Mouse (Mus musculus) cerebellum, postnatal 14 days (tissue): ENCODE results near the gene Rcor3.

Experiments
- DNase-seq, 2 experiments: peaks; one replicate each; pipeline ENCODE4 v3.0.0; 2021; ENCODE audit warnings: mixed read lengths in 2 of 2

Rcor3 gene

DNA sequence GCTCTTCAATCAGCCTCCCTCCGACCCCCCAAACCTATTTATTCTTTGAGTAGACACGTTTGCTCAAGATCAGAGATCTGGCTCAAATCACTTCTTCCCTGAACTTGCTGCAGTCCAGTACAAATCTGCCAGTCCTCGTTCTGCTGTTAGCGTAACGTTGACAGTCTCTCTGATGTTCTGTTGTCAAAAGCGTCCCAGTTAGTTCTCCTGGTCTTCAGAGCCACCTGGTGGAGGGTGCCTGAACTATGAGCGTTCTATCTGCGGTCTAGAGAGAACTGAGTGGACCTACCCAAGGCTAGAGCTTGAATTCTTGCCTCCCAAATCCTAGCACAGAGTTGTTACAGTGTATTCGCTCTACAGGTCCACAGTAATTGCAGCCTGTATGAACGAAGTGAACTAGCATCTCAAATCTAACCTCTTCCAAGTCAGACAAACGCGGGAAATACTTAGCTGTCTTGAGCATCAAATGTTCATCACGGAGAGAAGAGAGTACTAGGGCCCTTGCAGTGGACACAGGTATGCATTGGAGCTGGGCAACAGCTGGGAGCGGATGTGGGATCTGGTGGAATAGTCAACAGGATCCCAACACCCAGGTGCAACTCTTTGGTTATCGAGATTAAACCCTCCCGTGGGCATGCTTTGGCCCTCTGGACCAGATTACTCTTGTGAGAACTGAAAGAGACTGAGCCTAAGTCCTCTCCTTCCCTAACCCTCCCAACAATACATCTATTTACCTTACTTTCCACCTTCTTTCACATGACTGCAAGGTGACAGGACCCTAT, 44.8 kb downstream of the Rcor3 start:
- DNase-seq: peak; percentile 90 to 92

DNA sequence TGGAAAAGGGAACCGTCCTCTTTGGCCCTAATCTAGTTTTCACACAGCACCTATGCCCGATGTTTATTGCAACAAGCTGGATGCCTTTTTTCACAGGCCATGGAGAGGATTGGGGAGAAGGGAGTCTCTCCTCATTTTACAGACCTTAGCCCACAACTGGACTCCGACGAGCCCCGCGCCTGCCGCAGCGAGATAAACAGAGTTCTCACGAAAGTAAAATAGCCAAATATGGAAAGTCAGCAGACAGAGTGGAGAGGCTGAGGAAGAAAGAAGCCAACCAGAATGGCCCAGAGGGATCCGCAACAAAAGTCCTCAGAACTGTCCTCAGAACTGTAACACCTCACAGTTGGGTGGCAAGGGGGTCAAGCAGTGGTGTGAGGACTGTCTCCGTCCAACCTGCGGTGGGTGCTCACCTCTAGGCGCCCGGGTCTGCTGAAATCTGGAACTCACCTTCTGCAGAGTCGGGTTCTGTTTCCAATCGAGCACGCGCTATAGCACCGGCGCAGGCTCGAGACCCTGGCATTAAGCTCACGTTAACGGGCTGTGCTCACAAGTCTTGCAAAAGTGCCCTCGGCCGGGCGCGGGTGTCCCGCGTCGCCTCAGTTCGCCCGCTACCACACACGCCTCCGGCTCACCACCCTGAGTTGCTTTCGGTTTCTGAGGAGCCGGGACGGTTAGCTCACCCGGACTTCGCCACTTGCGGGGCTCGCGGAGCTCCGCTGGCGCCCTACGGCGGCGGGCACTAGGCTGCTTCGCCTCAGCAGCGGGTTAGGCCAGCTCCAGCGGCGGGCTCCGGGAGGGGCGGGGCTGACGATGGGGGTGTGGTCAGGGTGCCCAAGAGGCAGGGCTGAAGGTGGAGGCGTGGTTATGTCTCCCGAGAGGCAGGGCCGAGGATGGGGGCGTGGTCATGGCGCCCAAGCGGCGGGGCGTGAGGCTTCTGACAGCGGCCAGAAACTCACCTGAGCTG, 45.8 kb downstream of the Rcor3 start, which contains the start of gene Traf5:
Traf5 (minus strand) TSS at position 754 of the 967 bp plus-strand sequence.
- DNase-seq: peak; percentile 87 to 88

DNA sequence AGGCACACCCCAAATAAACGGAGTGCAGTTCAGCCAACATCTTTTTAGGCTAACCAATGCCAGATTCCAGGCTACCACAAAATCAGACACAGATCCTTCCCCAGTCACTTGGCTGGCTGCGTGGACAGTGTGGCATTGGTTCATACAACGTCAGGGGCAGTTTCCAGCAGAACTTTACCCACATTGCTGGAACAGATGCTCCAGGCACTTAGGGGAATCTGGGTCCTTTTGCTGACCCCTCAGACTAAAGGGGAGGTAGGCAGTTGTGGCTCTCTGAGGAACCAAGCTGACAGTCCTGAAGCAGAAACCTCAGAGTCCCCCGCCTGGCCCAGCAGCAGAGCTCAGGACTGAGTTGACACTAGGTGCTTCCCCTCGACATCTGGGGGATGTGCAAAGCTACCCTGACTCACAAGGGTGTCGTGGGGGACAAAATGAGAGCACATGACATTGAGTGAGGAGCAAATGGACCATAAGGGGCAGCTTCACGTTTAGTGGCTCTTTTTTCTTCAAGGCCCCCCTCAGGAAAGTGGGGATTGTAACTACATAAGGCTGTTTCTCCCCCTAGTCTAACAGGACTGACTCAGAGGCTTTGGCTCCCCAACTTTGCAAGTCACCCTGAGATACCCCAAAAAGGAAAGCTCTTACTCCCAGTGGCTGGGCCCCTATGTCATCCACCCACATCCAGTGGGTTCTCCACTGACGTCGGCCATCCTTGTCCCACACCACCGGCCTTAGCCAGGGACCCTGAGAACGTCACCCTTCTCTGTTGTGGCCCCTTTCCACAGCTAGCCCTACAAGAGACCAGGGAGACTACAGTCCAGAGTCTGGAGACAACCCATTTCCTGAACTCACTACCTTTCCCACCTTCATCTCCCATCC, 46.9 kb downstream of the Rcor3 start:
- DNase-seq: no peak

DNA sequence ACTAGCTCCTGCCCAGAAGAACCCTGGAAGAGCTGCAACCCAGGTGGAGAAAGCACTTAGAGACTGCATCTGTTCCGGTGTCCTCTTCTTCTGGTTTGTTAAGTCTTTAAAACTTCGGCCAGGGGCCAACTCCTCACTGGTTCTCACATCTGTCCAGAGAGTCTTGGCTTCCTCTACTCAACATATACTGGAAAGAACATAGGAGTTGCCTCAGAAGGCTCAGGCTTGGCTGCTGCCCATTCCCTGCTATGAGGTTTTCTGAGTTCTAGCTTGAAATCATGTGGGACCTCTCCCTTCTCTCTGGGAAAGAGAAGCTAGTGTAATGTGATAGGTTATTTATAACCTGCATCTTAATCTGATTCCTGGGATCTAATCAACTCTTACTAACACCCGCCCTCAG, 47.6 kb downstream of the Rcor3 start:
- no peak for DNase-seq

DNA sequence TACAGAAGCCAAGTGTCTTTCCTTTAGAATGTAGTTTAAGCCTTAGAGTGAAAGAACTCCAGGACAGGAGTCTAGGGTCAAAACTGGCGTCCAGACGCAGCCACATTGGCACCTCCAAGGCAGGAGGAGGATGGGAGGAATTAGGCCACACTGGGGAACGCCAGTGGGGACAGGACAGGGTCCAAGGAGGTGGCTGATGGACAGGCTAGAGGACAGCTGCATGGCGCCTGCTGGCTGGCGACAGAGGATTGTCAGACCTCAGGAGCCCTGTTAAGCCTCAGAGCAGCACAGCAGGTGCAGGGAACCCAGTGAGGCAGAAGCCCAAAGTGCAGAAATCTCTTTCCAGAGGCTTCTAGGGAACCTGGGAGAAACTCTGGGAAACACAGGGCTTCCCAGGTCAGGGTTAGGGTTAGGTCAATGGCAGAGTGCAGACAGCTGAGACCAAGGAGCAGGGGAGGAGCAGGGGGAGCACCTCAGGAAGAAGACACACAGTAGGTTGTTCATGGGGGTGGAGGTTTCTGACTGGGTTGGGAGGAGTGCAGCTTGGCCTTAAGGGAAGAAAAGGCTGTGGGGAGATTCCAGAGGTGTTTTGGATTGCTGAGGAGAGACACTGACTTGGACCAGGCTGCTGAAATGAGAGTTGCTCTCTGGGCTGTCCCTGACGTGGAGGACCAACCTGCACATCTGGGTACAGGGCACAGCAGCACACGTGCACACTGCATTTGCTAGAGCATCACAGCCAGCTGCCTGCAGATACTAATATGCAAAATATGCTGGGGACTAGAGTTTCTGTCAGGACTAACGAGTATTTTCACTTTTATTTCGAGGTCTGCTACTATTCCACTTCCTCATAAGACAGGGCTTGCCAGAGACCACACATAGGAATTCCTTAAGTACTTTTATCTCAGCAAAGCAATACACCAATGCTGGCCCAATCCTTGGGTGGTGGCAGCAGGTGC, 48.4 kb downstream of the Rcor3 start:
- DNase-seq: no peak

DNA sequence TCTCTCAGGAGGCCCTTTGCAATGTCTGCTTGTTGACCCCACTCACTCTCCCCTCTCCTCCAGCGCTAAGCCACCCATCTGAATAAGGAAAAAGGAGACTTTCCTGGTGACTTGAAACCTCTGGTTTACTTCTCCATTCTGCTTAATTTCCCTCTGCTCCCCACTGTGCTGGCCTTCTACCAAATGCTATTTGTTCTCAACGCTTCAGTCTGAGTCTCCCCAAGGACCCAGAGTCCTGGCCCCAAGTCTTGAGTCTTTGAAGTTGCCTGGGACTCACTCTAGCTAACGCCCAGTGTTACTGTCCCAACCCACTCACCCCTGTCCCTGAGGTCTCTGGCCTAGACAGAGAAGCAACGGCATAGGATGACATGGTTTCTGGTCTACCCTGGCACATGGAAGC, 49.9 kb downstream of the Rcor3 start:
- DNase-seq: no peak

DNA sequence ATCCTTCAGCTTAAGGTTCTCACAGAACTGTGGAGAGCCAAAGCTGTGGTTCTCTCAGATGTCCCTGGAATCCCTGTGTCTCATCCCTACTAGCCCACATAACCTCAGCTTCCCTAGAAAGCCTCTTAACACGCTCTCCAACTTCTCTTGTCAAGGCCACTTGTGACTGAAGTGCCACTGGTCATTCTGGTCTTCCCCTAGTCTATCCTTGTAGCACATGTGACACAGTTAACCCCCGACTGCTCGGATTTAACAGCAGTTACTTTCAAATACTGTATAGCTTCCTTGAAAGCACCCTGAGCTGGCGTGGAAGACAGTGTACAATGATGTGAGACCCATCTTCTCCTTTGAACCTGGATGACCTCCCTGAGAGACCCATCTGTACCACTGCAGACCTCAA, 50.8 kb downstream of the Rcor3 start:
- no peak for DNase-seq

DNA sequence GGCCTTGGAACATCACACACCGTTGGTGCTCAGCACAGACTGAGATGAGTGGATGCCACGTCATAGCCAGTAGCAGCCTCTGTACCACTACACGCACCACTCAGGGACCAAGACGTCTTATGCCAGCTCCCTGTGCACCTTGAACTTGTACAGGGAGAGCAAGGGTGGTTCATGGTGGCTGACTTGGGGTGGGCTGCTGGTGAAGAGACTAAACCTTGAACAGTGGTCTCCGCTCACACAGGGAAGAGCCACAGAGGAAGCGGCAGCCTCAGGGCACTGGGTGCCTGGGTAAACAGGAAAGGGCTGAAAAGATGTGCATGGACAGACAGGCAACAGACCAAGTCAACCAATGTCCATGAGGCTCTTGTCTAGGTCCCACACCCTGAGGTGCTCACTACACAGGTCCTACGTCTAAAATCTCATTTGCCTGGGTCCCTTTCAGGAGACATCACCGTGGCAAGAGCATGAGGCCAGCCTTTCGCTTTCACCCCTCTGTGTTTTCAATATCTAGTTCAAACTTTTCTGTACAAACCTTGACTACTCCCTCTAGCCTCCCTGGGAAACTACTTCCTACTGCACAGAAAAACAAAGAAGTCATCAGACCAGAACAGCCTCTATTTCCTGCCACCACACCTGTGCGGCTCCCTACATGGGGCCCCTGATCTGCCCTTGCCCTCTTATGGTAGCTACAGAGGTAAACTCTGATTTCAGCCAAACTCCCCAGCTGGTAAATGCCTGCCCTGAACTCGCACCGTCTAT, 51.4 kb downstream of the Rcor3 start:
- DNase-seq: no peak

DNA sequence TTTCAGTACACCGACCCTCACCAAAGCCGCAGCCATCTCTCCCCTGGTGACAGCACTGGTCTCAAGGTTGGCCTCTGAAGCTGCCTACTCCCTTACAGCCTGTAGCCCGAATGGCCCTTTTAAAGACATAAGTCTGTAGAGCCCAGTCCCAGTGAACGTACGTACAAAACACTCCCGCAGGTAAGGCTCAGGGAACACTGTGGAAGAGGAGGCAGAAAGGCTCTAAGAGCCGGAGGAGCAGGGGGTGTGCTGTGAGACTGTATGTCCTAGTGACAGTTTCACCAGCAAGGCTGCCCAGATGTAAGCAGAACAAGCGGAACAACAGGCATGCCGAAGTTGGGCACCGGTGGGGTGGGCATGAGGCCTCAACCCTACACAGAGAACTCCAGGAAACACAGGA, 52.6 kb downstream of the Rcor3 start:
- no peak for DNase-seq

DNA sequence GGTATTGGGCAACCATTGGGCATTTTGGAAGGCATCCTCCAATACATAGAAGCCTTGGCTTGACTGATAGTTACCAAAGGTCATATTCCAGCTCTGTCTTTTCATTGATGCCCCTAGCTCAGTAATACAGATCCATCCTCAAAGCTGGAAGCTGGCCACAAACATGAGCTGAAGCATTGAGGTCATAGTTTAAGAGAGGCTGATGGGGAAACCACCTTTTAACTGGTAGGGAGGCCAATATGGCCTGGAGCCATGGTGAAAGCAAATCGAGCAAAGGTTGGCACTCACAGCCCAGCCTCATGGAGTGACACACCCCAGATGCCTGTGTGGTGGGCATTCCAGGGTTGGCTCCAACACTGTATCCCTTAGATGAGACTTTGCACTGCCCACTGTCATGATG, 55.2 kb downstream of the Rcor3 start:
- DNase-seq: no peak

DNA sequence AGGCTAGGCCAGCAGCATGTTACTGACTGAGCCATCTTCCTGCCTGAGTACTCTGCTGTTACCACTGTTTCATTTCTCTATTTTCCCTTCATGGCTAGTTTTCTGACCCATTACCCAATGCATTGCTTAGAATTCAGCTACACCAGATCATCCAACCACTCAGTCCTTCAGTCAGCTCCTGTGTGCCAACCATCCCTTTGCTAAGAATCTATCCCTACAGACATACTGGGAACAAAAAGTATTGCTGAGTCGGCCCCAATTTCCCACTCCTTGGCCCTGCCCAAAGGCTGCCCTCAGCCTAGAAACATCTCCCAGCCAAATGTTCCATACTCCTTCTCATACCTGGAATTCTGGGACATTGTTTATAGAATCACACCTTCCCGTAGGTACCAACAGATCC, 56.7 kb downstream of the Rcor3 start:
- DNase-seq: no peak

DNA sequence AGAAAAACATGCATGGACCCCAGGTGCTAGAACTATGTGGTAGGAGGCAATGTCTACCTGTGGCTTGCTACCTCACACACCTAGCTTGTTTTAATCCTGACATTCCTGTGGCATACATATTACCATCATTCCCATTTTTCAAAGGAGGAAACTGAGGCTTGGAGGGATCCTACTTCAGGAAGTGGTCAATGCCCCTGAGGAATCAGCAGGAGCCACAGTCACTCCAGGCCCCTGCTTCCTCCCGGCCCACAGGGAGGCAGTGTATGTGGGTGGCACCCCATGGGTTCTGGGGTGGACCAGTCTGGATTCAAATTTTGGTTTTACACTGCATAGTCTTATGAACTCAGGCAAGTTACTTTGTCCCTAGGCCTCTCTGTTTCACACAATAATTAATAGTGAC, 58.7 kb downstream of the Rcor3 start:
- no peak for DNase-seq

DNA sequence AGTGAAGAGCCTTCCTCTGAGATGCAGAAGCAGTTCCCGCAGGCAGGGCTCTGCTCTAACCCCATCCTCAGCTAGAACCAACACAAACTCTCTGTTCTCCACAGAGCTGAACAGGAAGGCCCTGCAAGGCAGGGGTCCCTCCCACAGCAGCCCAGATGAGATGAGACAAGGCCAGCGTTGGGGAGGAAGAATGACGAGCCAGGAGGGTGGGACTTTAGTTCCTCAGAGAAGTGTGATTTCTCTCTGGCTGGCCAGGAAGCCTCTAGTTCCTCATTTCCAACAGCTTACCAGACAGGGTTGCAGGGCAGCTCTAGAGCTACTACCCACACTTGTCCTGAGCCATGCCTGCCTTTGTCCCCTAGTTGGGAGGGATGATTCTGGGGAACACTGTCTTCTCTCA, 59.5 kb downstream of the Rcor3 start:
- no peak for DNase-seq

DNA sequence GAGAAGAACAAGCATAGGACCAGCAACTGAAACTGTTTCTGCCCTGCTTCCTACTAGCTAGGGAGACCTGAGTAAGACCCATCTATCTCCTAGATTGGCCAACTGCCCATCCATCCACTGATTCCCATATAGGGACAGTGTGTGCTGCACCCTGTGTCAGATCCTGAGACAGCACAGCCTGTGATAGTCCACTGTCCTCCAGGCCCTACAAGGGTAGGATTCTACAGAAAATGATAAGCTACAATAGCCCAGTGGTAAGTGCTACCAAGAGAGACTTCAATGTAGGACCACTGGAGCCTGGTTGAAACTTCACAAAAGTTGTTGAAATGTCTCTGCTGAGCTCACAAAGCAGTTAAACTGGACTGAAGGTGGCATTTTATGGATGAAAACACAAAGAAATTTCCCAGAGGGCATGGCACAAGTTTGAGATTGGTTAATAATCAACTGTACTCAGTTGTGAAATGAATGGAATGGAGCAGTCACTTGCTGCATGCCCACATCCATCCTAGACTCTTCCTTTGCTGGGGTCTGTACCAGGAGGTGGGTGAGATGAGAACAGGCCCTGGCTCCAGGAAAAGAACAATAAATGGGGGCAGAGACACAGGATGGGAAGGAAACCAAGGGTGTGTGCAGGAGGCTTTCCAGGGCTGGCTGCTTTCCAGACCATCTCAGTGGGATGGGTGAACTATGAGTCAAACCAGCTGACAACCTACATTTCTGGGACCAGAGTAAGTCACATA, 60.9 kb downstream of the Rcor3 start:
- DNase-seq: no peak

DNA sequence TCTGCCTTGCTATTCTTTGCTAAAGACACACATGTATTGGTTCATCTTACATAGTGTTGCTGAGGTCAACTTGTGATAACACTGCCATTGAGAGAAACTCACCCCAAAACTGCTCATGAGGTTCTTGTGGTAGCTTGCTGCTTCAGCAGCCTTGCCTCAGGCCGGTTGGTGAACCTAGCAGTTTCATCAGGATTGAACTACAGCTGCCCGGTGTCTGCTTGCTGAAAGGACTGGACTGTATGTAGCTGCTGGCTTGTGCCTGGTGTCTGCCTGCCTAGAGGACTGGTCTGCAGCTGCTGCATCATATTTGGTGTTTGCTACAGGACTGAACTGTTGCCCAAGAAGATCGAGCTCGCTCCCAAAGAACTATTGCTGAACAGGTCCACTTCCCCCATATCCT, 61.8 kb downstream of the Rcor3 start:
- DNase-seq: no peak

DNA sequence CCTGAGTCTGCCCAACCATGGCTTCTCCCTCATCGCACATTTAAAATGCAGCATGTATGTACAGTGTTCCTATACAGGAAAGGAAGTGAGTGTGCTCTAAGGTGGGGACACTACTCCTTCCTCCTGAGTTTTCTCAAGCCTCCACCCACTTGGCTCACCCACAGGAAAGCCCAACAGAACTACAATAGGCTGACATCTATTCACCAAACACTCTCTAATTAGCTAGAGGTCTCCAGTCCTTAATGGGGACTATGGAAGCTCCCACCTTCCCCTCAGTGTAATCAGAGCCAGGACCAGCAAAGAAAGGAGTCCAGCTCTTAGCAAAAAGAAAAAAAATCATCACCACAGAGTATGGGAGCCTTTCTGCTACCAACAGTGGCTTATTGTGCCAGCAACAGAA, 63.0 kb downstream of the Rcor3 start:
- no peak for DNase-seq

DNA sequence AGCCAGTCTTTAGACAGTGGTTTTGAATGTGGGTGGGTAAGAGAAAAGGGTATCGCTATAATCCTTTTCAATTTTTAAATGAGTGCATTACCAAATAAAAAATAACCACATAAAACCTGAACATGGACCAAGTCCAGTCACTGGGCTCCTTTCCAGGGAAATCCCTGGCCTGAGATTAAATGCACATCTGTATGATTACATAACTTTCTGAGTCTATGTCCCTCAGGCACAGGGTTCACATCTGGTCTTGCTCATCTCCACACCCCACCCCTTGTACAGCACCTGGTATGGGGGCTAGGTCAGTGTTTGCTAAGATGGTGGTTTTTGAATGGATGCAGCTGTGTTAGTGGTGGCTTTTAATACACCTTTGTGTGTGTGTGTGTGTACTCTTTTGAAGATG, 65.4 kb downstream of the Rcor3 start:
- DNase-seq: no peak

DNA sequence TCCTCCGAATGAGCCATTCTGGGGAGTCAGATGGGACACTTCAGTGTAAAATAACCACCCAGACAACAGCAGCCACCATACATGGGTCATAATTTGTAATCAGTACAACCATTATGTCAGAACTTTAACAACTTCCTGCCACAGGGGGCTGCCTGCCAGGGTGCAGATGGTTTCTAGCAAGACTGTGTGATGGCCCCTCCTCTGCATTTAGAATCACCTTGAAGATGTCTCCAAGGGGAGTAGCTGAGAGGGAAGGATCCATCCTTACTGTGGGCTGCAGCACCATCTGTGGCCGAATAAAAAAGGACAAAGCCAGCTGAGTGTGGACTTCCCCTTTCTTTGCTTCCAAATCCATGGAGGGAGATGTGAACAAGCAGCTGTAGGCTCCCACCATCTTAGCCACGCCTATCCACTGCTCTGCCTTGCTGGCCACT, 67.2 kb downstream of the Rcor3 start:
- DNase-seq: no peak

DNA sequence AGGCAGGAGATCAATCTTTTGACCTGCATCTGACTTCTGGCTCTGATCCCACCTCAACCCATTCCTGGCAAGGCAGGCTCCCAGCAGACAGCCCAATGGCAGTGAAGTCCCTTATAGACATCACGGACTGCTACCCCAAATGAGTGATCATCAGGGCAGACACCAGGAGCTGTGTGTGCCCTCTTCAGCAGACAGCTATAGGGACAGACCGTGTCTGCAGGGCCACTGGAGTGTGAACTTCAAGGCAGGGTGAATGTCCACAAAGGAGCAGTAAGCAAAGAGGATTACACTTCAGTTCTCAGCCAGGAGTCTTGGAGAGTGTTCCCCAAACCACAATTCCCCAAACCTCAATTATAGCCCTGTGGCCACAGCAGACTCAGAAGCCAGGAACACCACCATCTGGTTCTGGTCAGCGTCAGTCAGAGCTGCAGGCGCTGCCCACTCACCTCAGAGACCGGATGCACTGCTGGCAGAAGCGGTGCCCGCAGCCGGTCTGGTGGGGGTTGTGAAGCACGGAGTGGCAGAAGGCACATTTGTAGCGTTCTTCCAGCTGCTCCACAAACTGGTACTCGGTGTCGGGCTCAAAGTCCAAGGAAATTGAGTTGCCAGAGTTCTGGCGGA, 67.8 kb downstream of the Rcor3 start:
- DNase-seq: peak; percentile 51 to 67

DNA sequence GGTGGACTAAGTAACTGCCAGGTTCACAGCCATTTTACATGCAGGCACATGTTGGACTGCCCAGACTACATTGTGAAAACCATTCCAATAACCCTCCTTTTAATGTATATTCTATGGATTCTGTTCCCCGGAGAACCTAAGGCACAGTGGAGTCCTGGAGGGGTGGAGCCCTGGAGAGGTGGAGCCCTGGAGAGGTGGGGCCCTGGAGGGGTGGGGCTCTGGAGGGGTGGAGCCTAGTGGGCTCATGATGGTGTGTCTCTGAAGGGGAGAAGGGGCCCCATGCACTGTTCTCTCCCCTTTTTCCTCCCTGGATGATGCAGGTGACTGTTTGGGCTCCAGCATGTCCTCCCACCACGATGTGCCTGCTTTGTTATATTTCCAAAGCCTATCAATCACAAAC, 69.7 kb downstream of the Rcor3 start:
- no peak for DNase-seq
